Mouse (Mus musculus) kidney, adult 18-20 months (tissue): ENCODE results near the gene Gm3752.
"Not testable (repeated sequence)": the region's sequence is repeated elsewhere in the genome, so short reads cannot be mapped to it uniquely, and the experiment has no call there.

Experiments
- DNase-seq: peaks from one replicate; pipeline ENCODE4 v3.0.0; 2021

Gene Gm3752

GRCm38 (mm10) chr14:7483662-7484061 lies at the start of gene Gm3752:
Gm3752 (minus strand) TSS chr14:7483762.
- DNase-seq, result not testable (repeated sequence)

- not testable (repeated sequence) for DNase-seq
Observed at GRCm38 (mm10) chr14:7488731-7489130, 5.2 kb upstream of the Gm3752 start.

GRCm38 (mm10) chr14:7450817-7451216 lies 32.7 kb downstream of the Gm3752 start, which contains the start of gene Gm3755:
Gm3755 (minus strand) TSS chr14:7450917.
- not testable (repeated sequence) for DNase-seq

GRCm38 (mm10) chr14:7422496-7422895 lies 61.1 kb downstream of the Gm3752 start:
- peak; percentile 2 for DNase-seq
